ENCODE assay signal across 26 mouse cellular contexts in genomic region chrX:102601269-102601668, GRCm38 (mm10). TPM values are rescaled to one million over a fixed set of nuclear protein-coding genes. Genes with fewer than 3 reads are reported as not detected.
DNase-seq lines count a peak whose midpoint lies in the region; ATAC-seq and TF ChIP-seq lines count a peak whose summit lies in the region.
"Had no signal": no experiment of that assay in that cellular context is flagged by ENCODE, and none has a peak within 500 bp of the region (broad histone marks: within the 10 kb centered on the region; RNA-seq: fewer than 3 reads in every experiment).

No protein-coding gene starts in this region.

- no peaks in the 10 kb centered on the region for H3K4me1 ChIP-seq in liver, embryonic 12.5 days
- H3K4me1 ChIP-seq in liver, postnatal 0 days (ENCODE audit: insufficient read depth): no peaks in the 10 kb centered on the region
- H3K4me1 ChIP-seq: embryonic facial prominence, embryonic 12.5 days; forebrain, embryonic 15.5 days; heart, embryonic 13.5 days; megakaryocyte, embryonic 14.5 days; stomach, embryonic 15.5 days had no signal

- DNase-seq in liver, postnatal 0 days: no peak
- peak; percentile 7 for DNase-seq in NIH3T3 (ENCODE audit: low read depth)
- DNase-seq in right cerebral cortex, adult 2 months (ENCODE audit: low spot score in 2 of 2): no peak
- no peak for DNase-seq in urinary bladder, adult 18-20 months (ENCODE audit: low spot score in 2 of 2)
- DNase-seq: cerebellum, adult 2 months; cerebellum, postnatal 36 days; gastrocnemius, postnatal 10 days; heart, adult 11 months; heart, postnatal 14 days; kidney, adult 9 months; kidney, postnatal 25 days; lung, adult 18-20 months; lung, postnatal 14 days; midbrain, embryonic 14.5 days; thymus, postnatal 25 days had no signal

- H3K4me3 ChIP-seq in liver, embryonic 12.5 days: no peak overlapping the region
- H3K4me3 ChIP-seq in liver, postnatal 0 days (ENCODE audit: low read depth, low read length): no peak overlapping the region
- H3K4me3 ChIP-seq: embryonic facial prominence, embryonic 12.5 days; forebrain, embryonic 15.5 days; heart, embryonic 13.5 days; layer of hippocampus, adult 2 months; megakaryocyte, embryonic 14.5 days; stomach, embryonic 15.5 days had no signal

- no peak for TF ChIP-seq CTCF in liver, postnatal 0 days (IDR thresholded peaks at IDR 0.05; ENCODE audit: low read depth)

- no peak overlapping the region for H3K27ac ChIP-seq in liver, embryonic 12.5 days
- H3K27ac ChIP-seq in liver, postnatal 0 days (ENCODE audit: low read depth): no peak overlapping the region
- H3K27ac ChIP-seq: embryonic facial prominence, embryonic 12.5 days; forebrain, embryonic 15.5 days; heart, embryonic 13.5 days; hindbrain, postnatal 0 days; layer of hippocampus, adult 2 months; stomach, embryonic 15.5 days had no signal

- 49% methylated on average over 2 of the region's 2 CpGs for WGBS in liver, embryonic 12.5 days (ENCODE audit: insufficient replicate concordance)
- WGBS in liver, postnatal 0 days (ENCODE audit: insufficient replicate concordance): 63% methylated on average over 2 of the region's 2 CpGs

- H3K36me3 ChIP-seq in liver, embryonic 12.5 days: no peaks in the 10 kb centered on the region
- no peaks in the 10 kb centered on the region for H3K36me3 ChIP-seq in liver, postnatal 0 days (replicated peaks; ENCODE audit: insufficient read depth, low read length)
- H3K36me3 ChIP-seq: embryonic facial prominence, embryonic 12.5 days; forebrain, embryonic 15.5 days; stomach, embryonic 15.5 days had no signal

- peak; percentile 37; the same call in 1 of the 2 replicates for ATAC-seq in liver, embryonic 12.5 days
- no peak for ATAC-seq in liver, postnatal 0 days
- peak; percentile 87 for ATAC-seq in erythroid progenitor cell, adult 5-6 weeks (replicated peaks; ENCODE audit: low FRiP score, poor library complexity, severe bottlenecking)
- 0 out of 2 replicates have a peak, but pooled peaks have one; percentile 42 for ATAC-seq in megakaryocyte progenitor cell, adult 5-6 weeks (replicated peaks; ENCODE audit: poor library complexity)
- ATAC-seq: forebrain, embryonic 15.5 days; hindbrain, postnatal 0 days; intestine, embryonic 16.5 days had no signal

- H3K27me3 ChIP-seq in liver, embryonic 12.5 days (replicated peaks): no peaks in the 10 kb centered on the region; the same call in 1 of the 2 replicates
- H3K27me3 ChIP-seq in liver, postnatal 0 days (ENCODE audit: insufficient read depth, low read length): no peaks in the 10 kb centered on the region
- H3K27me3 ChIP-seq: embryonic facial prominence, embryonic 12.5 days; heart, embryonic 13.5 days; stomach, embryonic 15.5 days had no signal

- no peak for TF ChIP-seq EP300 in liver, postnatal 0 days (IDR thresholded peaks at IDR 0.05; ENCODE audit: low read depth)

- H3K4me2 ChIP-seq in liver, embryonic 12.5 days: no peak overlapping the region
- H3K4me2 ChIP-seq in liver, postnatal 0 days (ENCODE audit: low read depth, low read length): no peak overlapping the region
- H3K4me2 ChIP-seq: embryonic facial prominence, embryonic 12.5 days; forebrain, embryonic 15.5 days; heart, embryonic 13.5 days; stomach, embryonic 15.5 days had no signal

- H3K9me3 ChIP-seq in liver, embryonic 12.5 days (replicated peaks): no peaks in the 10 kb centered on the region
- H3K9me3 ChIP-seq in liver, postnatal 0 days (ENCODE audit: low read length): no peaks in the 10 kb centered on the region
- H3K9me3 ChIP-seq: embryonic facial prominence, embryonic 12.5 days; forebrain, embryonic 15.5 days; heart, embryonic 13.5 days; stomach, embryonic 15.5 days had no signal

- no peak overlapping the region for H3K9ac ChIP-seq in liver, embryonic 12.5 days
- H3K9ac ChIP-seq in liver, postnatal 0 days (replicated peaks): no peak overlapping the region
- H3K9ac ChIP-seq: embryonic facial prominence, embryonic 12.5 days; forebrain, embryonic 15.5 days; heart, embryonic 13.5 days; stomach, embryonic 15.5 days had no signal

RNA-seq across cellular contexts. Expression of gene Phka1, which starts 42.8 kb away (rescaled TPM):
- 2.1 TPM in 2 replicates for polyA plus RNA-seq in liver, embryonic 12.5 days (2016; fragmentation: Nextera tagmentation; extraction: Ambion mirVana)
- 0.72 and 0.76 TPM in 2 replicates for polyA plus RNA-seq in liver, postnatal 0 days (2015; fragmentation: Nextera tagmentation; extraction: Ambion mirVana)
- 1.4 and 1.7 TPM in 2 replicates for total RNA-seq in erythroid progenitor cell, adult 5-6 weeks (2015; ENCODE audit: low replicate concordance)
- total RNA-seq in erythroid progenitor cell, adult 5-6 weeks (2017; ENCODE audit: low replicate concordance): 0.53 and 1.9 TPM in 2 replicates
- 2.1 and 3.4 TPM in 2 replicates for total RNA-seq in megakaryocyte progenitor cell, adult 5-6 weeks (2015)
- total RNA-seq in megakaryocyte progenitor cell, adult 5-6 weeks (2017): 2.1 and 2.4 TPM in 2 replicates
